Comparison of ENCODE assay signal across 8 mouse cellular contexts in genomic region chr5:91961370-91961769, GRCm38 (mm10). TPM values are rescaled to one million over a fixed set of nuclear protein-coding genes. Genes with fewer than 3 reads are reported as not detected.
A peak's percentile ranks its signal among the peaks of the same experiment; 100 is the strongest.
DNase-seq lines count a peak whose midpoint lies in the region; ATAC-seq and TF ChIP-seq lines count a peak whose summit lies in the region.

No protein-coding gene starts in this region.

- peak overlapping the region; percentile 98 for H3K27ac ChIP-seq in MEL (ENCODE audit: control insufficient read depth, low read depth, low read length)
- H3K27ac ChIP-seq in heart, embryonic 11.5 days (ENCODE audit: low read depth, low read length): peak overlapping the region; percentile 98; the same call in 1 of the 2 replicates
- H3K27ac ChIP-seq in midbrain, embryonic 15.5 days: no peak overlapping the region

- peaks cover 17 to 21% of the 10 kb centered on the region in 2 experiments for H3K4me1 ChIP-seq in MEL (ENCODE audit: control insufficient read depth in 1 of 2, insufficient read depth in 2 of 2, low read length in 2 of 2)
- peaks cover 16% of the 10 kb centered on the region for H3K4me1 ChIP-seq in heart, embryonic 11.5 days (ENCODE audit: control insufficient read depth, insufficient read depth, low read length)
- peaks cover 24% of the 10 kb centered on the region for H3K4me1 ChIP-seq in midbrain, embryonic 15.5 days

- no peaks in the 10 kb centered on the region for H3K27me3 ChIP-seq in MEL (ENCODE audit: control insufficient read depth in 1 of 2, insufficient read depth in 2 of 2, low read length in 2 of 2)
- H3K27me3 ChIP-seq in heart, embryonic 11.5 days (ENCODE audit: control insufficient read depth, insufficient read depth, low read length): no peaks in the 10 kb centered on the region
- H3K27me3 ChIP-seq in midbrain, embryonic 15.5 days (replicated peaks): no peaks in the 10 kb centered on the region

- H3K4me2 ChIP-seq in heart, embryonic 11.5 days: peak overlapping the region; percentile 79
- H3K4me2 ChIP-seq in midbrain, embryonic 15.5 days: peak overlapping the region; percentile 67

- WGBS in heart, embryonic 11.5 days (ENCODE audit: insufficient replicate concordance): 70% methylated on average over 1 of the region's 1 CpGs
- WGBS in midbrain, embryonic 15.5 days: 95% methylated on average over 1 of the region's 1 CpGs

- H3K4me3 ChIP-seq in MEL (ENCODE audit: control insufficient read depth in 1 of 2, insufficient read depth in 1 of 2, low read depth in 2 of 2, low read length in 2 of 2): peak overlapping the region; percentile 91 to 100
- H3K4me3 ChIP-seq in heart, embryonic 11.5 days (ENCODE audit: low read depth, low read length): peak overlapping the region; percentile 84
- H3K4me3 ChIP-seq in midbrain, embryonic 15.5 days: peak overlapping the region; percentile 87

- no peak for TF ChIP-seq POLR2A in MEL (IDR thresholded peaks at IDR 0.05; ENCODE audit: control insufficient read depth in 1 of 2, insufficient read depth in 1 of 2, low read depth in 1 of 2, low read length in 2 of 2, poor library complexity in 1 of 2)

- H3K9ac ChIP-seq in MEL (ENCODE audit: control insufficient read depth, low read depth, low read length, poor library complexity, severe bottlenecking): peak overlapping the region; percentile 94
- H3K9ac ChIP-seq in heart, embryonic 11.5 days (ENCODE audit: low read depth, low read length): peak overlapping the region; percentile 89
- H3K9ac ChIP-seq in midbrain, embryonic 15.5 days: peak overlapping the region; percentile 93; the same call in 1 of the 2 replicates

- TF ChIP-seq CTCF in MEL (IDR thresholded peaks at IDR 0.05 in 2 of 3, conservative IDR thresholded peaks at IDR 0.05 in 1 of 3; ENCODE audit: control insufficient read depth in 1 of 3, insufficient read depth in 1 of 3, low read depth in 2 of 3, low read length in 3 of 3, poor library complexity in 1 of 3, severe bottlenecking in 1 of 3): no peak

- TF ChIP-seq EP300 in MEL (IDR thresholded peaks at IDR 0.05; ENCODE audit: low read depth in 1 of 2, low read length in 2 of 2): no peak

- no peak for ATAC-seq in heart, embryonic 11.5 days (replicated peaks; ENCODE audit: insufficient number of reproducible peaks, low FRiP score, low TSS enrichment)
- no peak for ATAC-seq in midbrain, embryonic 15.5 days (replicated peaks)

- TF ChIP-seq RAD21 in MEL (IDR thresholded peaks at IDR 0.05; ENCODE audit: low read depth, low read length): no peak

- peak; percentile 10 for DNase-seq in adrenal gland, postnatal 10 days
- no peak for DNase-seq in adrenal gland, postnatal 25 days
- DNase-seq in MEL (ENCODE audit: low read depth, low spot score): peak; percentile 25
- DNase-seq in kidney, postnatal 36 days: peak; percentile 26 to 60
- no peak for DNase-seq in thymus, postnatal 4 days
- DNase-seq in adrenal gland, postnatal 14 days: no peak

- H3K36me3 ChIP-seq in MEL (ENCODE audit: control insufficient read depth in 1 of 2, insufficient read depth in 2 of 2, low read length in 2 of 2): peaks cover 2 to 37% of the 10 kb centered on the region in 2 experiments
- peaks cover 7% of the 10 kb centered on the region; the same call in 1 of the 2 replicates for H3K36me3 ChIP-seq in heart, embryonic 11.5 days (ENCODE audit: control insufficient read depth, insufficient read depth, low read length)
- H3K36me3 ChIP-seq in midbrain, embryonic 15.5 days (replicated peaks): peaks cover 6% of the 10 kb centered on the region; the same call in 1 of the 2 replicates

- H3K79me2 ChIP-seq in MEL (ENCODE audit: control insufficient read depth, insufficient read depth, low read length, poor library complexity): peaks cover 24% of the 10 kb centered on the region

- H3K9me3 ChIP-seq in MEL (replicated peaks; ENCODE audit: insufficient read depth, low read length): no peaks in the 10 kb centered on the region
- no peaks in the 10 kb centered on the region for H3K9me3 ChIP-seq in heart, embryonic 11.5 days (replicated peaks; ENCODE audit: control insufficient read depth, low read length)
- H3K9me3 ChIP-seq in midbrain, embryonic 15.5 days: no peaks in the 10 kb centered on the region

TF ChIP-seq in MEL, 35 proteins besides CTCF, POLR2A, EP300 and RAD21:
- no peak for TF ChIP-seq ZMIZ1 (IDR thresholded peaks at IDR 0.05; ENCODE audit: low read depth, low read length)
- 0 out of 2 replicates have a peak, but pooled peaks have one; percentile 25 for TF ChIP-seq MAX (IDR thresholded peaks at IDR 0.05; ENCODE audit: low read length)

RNA-seq across cellular contexts. Expression of gene Rchy1, which starts 1.5 kb away (rescaled TPM):
- 10 to 100 TPM; 50.8 to 51.7 TPM for total RNA-seq in adrenal gland, postnatal 10 days (2021)
- 66.9 and 85.4 TPM in 2 replicates for total RNA-seq in adrenal gland, postnatal 25 days (2021)
- 24.8 and 28.6 TPM in 2 replicates for total RNA-seq in MEL (2012; rRNA removed)
- polyA plus RNA-seq in MEL (2012; ENCODE audit: insufficient read depth in 1 of 2, insufficient read length in 2 of 2, low read depth in 1 of 2, low replicate concordance in 2 of 2, missing spikeins in 1 of 2): 10 to 100 TPM; 26.9 to 74.4 TPM
- 42.7 and 45.4 TPM in 2 replicates for polyA plus RNA-seq in heart, embryonic 11.5 days (2014; fragmentation: Nextera tagmentation; extraction: Ambion mirVana)
- polyA plus RNA-seq in midbrain, embryonic 15.5 days (2015; fragmentation: Nextera tagmentation; extraction: Ambion mirVana): 79.3 and 84.0 TPM in 2 replicates
- total RNA-seq in adrenal gland, postnatal 14 days (2021): 56.4 and 64.6 TPM in 2 replicates

RNA-seq across cellular contexts. Expression of gene Odaph, which starts 25.9 kb away (rescaled TPM):
- not detected for total RNA-seq in adrenal gland, postnatal 10 days (2021)
- not detected in 2 replicates for total RNA-seq in adrenal gland, postnatal 25 days (2021)
- 0.27 TPM in 1 of 2 replicates, not detected in the other for total RNA-seq in MEL (2012; rRNA removed)
- polyA plus RNA-seq in MEL (2012; ENCODE audit: insufficient read depth in 1 of 2, insufficient read length in 2 of 2, low read depth in 1 of 2, low replicate concordance in 2 of 2, missing spikeins in 1 of 2): under 1 TPM in 1 of 2 experiments, not detected in 1; 0.65 TPM
- polyA plus RNA-seq in heart, embryonic 11.5 days (2014; fragmentation: Nextera tagmentation; extraction: Ambion mirVana): not detected in 2 replicates
- not detected in 2 replicates for polyA plus RNA-seq in midbrain, embryonic 15.5 days (2015; fragmentation: Nextera tagmentation; extraction: Ambion mirVana)
- not detected in 2 replicates for total RNA-seq in adrenal gland, postnatal 14 days (2021)

Comparison
In these comparisons a context has a peak if more than half of its experiments do, and no peak if none do; other contexts are left out.
1. DNase-seq: peak in adrenal gland, postnatal 10 days (single experiment), MEL (single experiment) and kidney, postnatal 36 days (2 of 2); none in adrenal gland, postnatal 25 days (single experiment), thymus, postnatal 4 days (single experiment) and adrenal gland, postnatal 14 days (single experiment).
2. Peak in every context shown above with its lines, with median percentiles within 50 percentile points of each other: H3K4me3 ChIP-seq and H3K9ac ChIP-seq.